Mouse (Mus musculus): Measurements from ENCODE around the gene Apba1. TPM values are rescaled to one million over a fixed set of nuclear protein-coding genes. Genes with fewer than 3 reads are reported as not detected.

Apba1 gene
- polyA plus RNA-seq, 1 experiment from 2014 or later, result 0.30 TPM

DNA sequence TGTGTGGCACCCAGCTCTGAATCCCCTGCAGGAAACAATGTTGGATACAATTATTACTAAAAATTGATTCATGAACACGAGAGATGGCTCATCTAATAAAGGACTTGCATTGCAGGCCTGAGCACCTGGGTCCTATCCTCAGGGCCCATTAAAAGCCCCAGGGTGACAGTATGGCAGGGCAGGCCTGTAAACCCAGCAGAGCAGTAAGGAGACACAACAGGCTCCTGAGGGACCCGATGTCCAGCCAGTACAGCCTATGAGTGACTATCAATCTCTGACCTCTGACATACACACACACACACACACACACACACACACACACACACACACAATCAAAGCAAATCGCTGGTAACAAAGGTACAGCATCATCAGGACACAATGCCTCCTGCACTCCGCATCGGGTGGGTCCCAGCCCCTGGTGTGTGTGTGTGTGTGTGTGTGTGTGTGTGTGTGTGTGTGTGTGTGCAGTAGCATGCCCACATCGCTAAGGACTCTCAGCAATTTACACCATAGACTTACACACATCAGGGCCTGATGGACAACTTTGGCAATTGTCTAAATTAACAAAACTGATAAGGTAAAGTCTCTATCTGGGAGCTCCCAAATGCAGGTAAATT is 202.3 kb downstream of the Apba1 start:
- Histone ChIP-seq H3K9ac (ENCODE audit: low read length) (no peak overlapping the region), H3K27ac (ENCODE audit: low read length) (peak overlapping the region; percentile 32; the same call in 1 of the 2 replicates), H3K4me1 (ENCODE audit: control insufficient read depth, insufficient read depth, low read length) (peaks cover 34% of the 10 kb centered on the region), H3K4me3 (ENCODE audit: low read length) (no peak overlapping the region), H3K27me3 (ENCODE audit: control insufficient read depth, insufficient read depth, low read length) (no peaks in the 10 kb centered on the region), H3K4me2 (ENCODE audit: low read depth, low read length) (no peak overlapping the region), H3K36me3 (ENCODE audit: control insufficient read depth, insufficient read depth) (no peaks in the 10 kb centered on the region), H3K9me3 (replicated peaks; ENCODE audit: control insufficient read depth, low read length) (no peaks in the 10 kb centered on the region)
- ATAC-seq (replicated peaks; ENCODE audit: extremely low read depth, insufficient read depth, low FRiP score), result no peak
- WGBS, result 82% methylated on average over 6 of the region's 6 CpGs

DNA sequence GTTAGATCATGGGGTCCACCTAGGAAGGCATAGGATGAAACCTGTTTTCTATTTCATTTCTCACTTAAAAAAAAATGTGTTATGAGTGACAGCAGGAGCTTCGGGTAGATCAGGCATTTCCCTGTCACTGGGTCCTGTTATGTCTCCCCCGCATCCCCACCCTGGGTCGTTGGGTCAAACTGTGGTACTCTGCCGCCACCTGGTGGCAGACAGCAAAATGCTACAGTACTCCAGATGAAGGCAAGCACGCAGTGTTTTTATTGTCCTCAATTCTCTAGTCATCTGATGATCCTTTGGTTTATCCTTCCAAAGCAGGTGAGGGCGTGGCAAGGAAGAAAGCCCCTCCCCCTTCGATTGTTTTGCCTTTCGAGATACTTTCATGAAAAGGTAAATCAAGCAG is 202.8 kb downstream of the Apba1 start:
- 0 out of 2 replicates have a peak, but pooled peaks have one; percentile 25 for ATAC-seq (replicated peaks; ENCODE audit: extremely low read depth, insufficient read depth, low FRiP score)

DNA sequence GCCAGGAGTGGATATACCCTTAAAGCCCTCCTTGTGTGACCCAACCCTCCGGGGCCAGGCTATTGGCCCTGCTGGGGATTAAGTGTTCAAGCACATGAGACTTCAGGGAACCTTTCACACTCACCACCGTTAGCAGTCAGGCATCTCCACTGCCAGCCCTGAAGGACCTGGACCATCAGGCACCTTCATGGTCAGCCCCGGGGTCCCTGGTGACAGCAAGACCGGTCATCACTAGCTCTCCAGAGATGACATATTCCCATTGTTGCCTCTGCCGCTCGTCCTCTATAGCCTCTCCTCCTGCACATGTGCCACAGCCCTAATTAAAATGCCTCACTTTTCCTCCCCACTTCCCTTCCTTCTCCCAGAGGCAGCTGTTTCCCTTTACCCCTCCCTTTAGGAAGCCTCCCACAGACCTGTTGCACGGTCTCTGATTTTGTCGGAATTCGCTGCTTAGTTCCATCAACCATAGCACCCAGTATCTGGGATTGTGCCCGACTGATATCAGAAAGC is 205.8 kb downstream of the Apba1 start:
- Histone ChIP-seq H3K27ac (ENCODE audit: low read length) (peak overlapping the region; percentile 44), H3K27me3 (ENCODE audit: control insufficient read depth, insufficient read depth, low read length) (no peaks in the 10 kb centered on the region), H3K4me1 (ENCODE audit: control insufficient read depth, insufficient read depth, low read length) (peaks cover 52% of the 10 kb centered on the region), H3K4me3 (ENCODE audit: low read length) (no peak overlapping the region), H3K9me3 (replicated peaks; ENCODE audit: control insufficient read depth, low read length) (no peaks in the 10 kb centered on the region), H3K36me3 (ENCODE audit: control insufficient read depth, insufficient read depth) (no peaks in the 10 kb centered on the region), H3K9ac (ENCODE audit: low read length) (peak overlapping the region; percentile 30; the same call in 1 of the 2 replicates), H3K4me2 (ENCODE audit: low read depth, low read length) (no peak overlapping the region)
- WGBS, result 48% methylated on average over 10 of the region's 10 CpGs
- no peak for ATAC-seq (replicated peaks; ENCODE audit: extremely low read depth, insufficient read depth, low FRiP score)

More for the DNA sequence above, 202.8 kb downstream of the Apba1 start:
- Histone ChIP-seq H3K9me3 (replicated peaks; ENCODE audit: control insufficient read depth, low read length) (no peaks in the 10 kb centered on the region), H3K27ac (ENCODE audit: low read length) (no peak overlapping the region), H3K4me1 (ENCODE audit: control insufficient read depth, insufficient read depth, low read length) (peaks cover 36% of the 10 kb centered on the region), H3K27me3 (ENCODE audit: control insufficient read depth, insufficient read depth, low read length) (no peaks in the 10 kb centered on the region), H3K4me3 (ENCODE audit: low read length) (no peak overlapping the region), H3K9ac (ENCODE audit: low read length) (no peak overlapping the region), H3K36me3 (ENCODE audit: control insufficient read depth, insufficient read depth) (no peaks in the 10 kb centered on the region), H3K4me2 (ENCODE audit: low read depth, low read length) (no peak overlapping the region)
- WGBS, result under 1% methylated on average over 8 of the region's 8 CpGs

DNA sequence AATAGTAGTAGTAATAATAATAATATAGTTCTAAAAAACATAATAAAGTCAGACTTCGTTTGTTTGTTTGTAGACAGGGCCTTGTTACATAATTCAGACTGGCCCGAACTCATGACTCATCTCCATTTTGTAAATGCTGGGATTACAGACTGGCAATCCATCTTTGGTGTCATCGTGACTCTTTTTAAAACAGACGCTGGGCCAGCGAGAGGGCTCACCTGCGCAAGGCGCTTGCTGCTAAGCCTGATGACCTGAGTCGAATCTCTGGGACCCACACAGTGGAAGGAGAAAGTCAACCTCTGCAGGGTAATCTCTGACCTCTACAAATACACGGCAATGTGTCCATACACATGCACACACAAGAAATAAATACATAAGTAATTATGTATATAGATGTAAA is 207.7 kb downstream of the Apba1 start:
- no peak overlapping the region for H3K9ac ChIP-seq (ENCODE audit: low read length)
- no peaks in the 10 kb centered on the region for H3K9me3 ChIP-seq (replicated peaks; ENCODE audit: control insufficient read depth, low read length)
- no peaks in the 10 kb centered on the region for H3K36me3 ChIP-seq (ENCODE audit: control insufficient read depth, insufficient read depth)
- peak overlapping the region; percentile 78 for H3K27ac ChIP-seq (ENCODE audit: low read length)
- 87% methylated on average over 9 of the region's 9 CpGs for WGBS
- H3K27me3 ChIP-seq (ENCODE audit: control insufficient read depth, insufficient read depth, low read length), result no peaks in the 10 kb centered on the region
- H3K4me2 ChIP-seq (ENCODE audit: low read depth, low read length), result no peak overlapping the region
- H3K4me1 ChIP-seq (ENCODE audit: control insufficient read depth, insufficient read depth, low read length), result peaks cover 51% of the 10 kb centered on the region
- H3K4me3 ChIP-seq (ENCODE audit: low read length), result no peak overlapping the region
- ATAC-seq (replicated peaks; ENCODE audit: extremely low read depth, insufficient read depth, low FRiP score), result no peak

DNA sequence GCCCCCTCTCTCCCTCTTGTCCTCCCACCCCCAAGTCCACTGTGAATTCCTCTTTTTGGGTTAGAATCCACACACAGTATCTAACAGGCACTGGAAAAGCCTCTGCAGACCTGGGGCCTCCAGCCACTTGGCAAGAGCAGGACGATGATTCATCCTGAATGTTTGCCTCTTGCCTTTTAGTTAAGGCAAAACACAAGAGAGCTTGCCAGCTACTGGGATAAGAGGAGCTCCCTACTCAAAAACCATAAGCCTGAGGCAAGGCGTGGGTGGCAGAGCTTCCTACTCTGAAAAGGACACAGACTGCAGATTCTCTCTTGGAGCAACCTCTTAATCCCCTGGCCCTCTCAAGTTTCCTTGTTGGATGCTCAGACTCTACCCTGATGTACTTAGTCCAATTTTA is 208.5 kb downstream of the Apba1 start:
- Histone ChIP-seq H3K27me3 (ENCODE audit: control insufficient read depth, insufficient read depth, low read length) (no peaks in the 10 kb centered on the region), H3K4me1 (ENCODE audit: control insufficient read depth, insufficient read depth, low read length) (peaks cover 53% of the 10 kb centered on the region), H3K4me2 (ENCODE audit: low read depth, low read length) (no peak overlapping the region), H3K9ac (ENCODE audit: low read length) (peak overlapping the region; percentile 9; the same call in 1 of the 2 replicates), H3K27ac (ENCODE audit: low read length) (peak overlapping the region; percentile 78), H3K36me3 (ENCODE audit: control insufficient read depth, insufficient read depth) (no peaks in the 10 kb centered on the region), H3K9me3 (replicated peaks; ENCODE audit: control insufficient read depth, low read length) (no peaks in the 10 kb centered on the region), H3K4me3 (ENCODE audit: low read length) (no peak overlapping the region)
- 9% methylated on average over 2 of the region's 2 CpGs for WGBS
- ATAC-seq (replicated peaks; ENCODE audit: extremely low read depth, insufficient read depth, low FRiP score), result peak; percentile 50; the same call in 1 of the 2 replicates

DNA sequence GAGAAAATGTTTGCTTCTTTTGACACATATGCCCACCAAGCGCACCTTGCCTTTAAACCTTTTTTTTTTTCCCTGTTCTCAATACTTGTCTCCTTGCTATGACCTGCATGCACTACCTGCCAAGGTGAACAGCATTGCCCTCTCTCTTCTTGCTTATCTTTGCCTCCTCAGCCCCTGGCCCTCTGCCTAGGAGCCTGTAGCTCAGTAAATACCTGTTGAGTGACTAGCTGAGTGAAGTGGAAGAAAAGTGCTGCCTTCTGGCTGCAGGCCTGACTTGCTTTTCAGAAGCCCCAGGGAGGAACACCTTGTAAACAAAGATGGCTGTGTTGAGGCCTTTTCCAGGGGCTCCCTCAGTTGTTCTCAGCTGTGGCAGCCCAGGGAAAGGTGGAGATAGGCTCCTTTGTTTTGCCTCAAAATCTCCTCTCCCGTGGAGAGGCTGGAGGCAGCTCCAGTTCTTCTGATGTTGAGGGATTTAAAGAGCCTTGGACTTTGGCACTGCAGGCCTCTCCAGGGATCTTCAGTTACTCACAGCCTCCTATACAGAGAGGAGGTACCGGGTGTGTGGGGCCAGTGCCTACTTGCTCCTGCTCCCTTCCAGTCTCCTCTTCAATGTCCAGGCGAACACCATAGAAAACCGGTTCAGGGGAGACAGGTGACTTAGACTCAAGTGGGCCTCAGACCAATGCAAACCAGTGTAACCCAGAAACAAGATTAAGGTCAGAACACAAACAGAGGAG is 209.6 kb downstream of the Apba1 start:
- no peaks in the 10 kb centered on the region for H3K9me3 ChIP-seq (replicated peaks; ENCODE audit: control insufficient read depth, low read length)
- peaks cover 64% of the 10 kb centered on the region for H3K4me1 ChIP-seq (ENCODE audit: control insufficient read depth, insufficient read depth, low read length)
- no peak overlapping the region for H3K4me2 ChIP-seq (ENCODE audit: low read depth, low read length)
- H3K36me3 ChIP-seq (ENCODE audit: control insufficient read depth, insufficient read depth), result no peaks in the 10 kb centered on the region
- H3K9ac ChIP-seq (ENCODE audit: low read length), result 0 out of 2 replicates have a peak overlapping the region, but pooled peaks have one; percentile 10
- H3K4me3 ChIP-seq (ENCODE audit: low read length), result no peak overlapping the region
- 61% methylated on average over 5 of the region's 5 CpGs for WGBS
- peak overlapping the region; percentile 80 for H3K27ac ChIP-seq (ENCODE audit: low read length)
- no peaks in the 10 kb centered on the region for H3K27me3 ChIP-seq (ENCODE audit: control insufficient read depth, insufficient read depth, low read length)
- ATAC-seq (replicated peaks; ENCODE audit: extremely low read depth, insufficient read depth, low FRiP score), result no peak

DNA sequence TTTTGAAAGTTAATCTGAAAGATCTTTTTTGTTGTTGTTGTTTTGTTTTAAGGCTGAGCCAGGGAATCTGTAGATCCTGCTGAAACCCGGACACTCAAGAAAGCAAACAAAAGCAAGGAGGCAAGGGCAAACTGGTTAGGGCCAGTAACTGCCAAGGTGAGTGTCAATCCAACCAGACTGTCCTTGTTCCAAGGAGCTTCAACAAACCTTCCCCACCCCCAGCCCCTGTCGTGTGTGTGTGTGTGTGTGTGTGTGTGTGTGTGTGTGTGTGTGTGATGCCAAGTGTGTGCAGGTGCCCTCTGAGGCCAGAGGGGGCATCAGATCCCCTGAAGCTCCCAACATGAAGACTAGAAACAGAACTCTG is 210.2 kb downstream of the Apba1 start:
- no peaks in the 10 kb centered on the region for H3K36me3 ChIP-seq (ENCODE audit: control insufficient read depth, insufficient read depth)
- no peaks in the 10 kb centered on the region for H3K27me3 ChIP-seq (ENCODE audit: control insufficient read depth, insufficient read depth, low read length)
- no peak overlapping the region for H3K4me3 ChIP-seq (ENCODE audit: low read length)
- peak overlapping the region; percentile 80 for H3K27ac ChIP-seq (ENCODE audit: low read length)
- no peak for ATAC-seq (replicated peaks; ENCODE audit: extremely low read depth, insufficient read depth, low FRiP score)
- H3K9ac ChIP-seq (ENCODE audit: low read length), result no peak overlapping the region
- peaks cover 69% of the 10 kb centered on the region for H3K4me1 ChIP-seq (ENCODE audit: control insufficient read depth, insufficient read depth, low read length)
- H3K4me2 ChIP-seq (ENCODE audit: low read depth, low read length), result no peak overlapping the region
- 69% methylated on average over 2 of the region's 2 CpGs for WGBS
- no peaks in the 10 kb centered on the region for H3K9me3 ChIP-seq (replicated peaks; ENCODE audit: control insufficient read depth, low read length)

DNA sequence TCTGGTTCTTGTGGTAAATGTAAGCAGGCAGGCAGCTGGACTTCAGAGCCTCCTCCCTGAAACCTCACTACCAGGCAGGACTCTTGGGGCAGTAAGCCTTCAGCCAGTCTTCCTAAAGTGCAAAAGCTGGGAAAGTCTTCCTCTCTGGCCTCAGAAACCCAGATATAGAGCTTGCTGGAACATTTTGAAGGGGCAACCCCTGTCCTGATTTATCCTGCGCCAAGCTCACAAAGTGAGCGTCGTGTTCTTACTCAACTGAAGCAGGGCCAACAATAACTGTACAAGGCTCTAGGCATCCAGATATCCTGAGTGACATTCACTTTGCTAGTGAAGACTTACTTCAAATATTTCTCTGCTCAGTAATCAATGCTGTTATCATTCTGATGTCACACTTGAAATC is 211.7 kb downstream of the Apba1 start:
- Histone ChIP-seq H3K27ac (ENCODE audit: low read length) (peak overlapping the region; percentile 49), H3K9ac (ENCODE audit: low read length) (no peak overlapping the region), H3K9me3 (replicated peaks; ENCODE audit: control insufficient read depth, low read length) (no peaks in the 10 kb centered on the region), H3K4me2 (ENCODE audit: low read depth, low read length) (no peak overlapping the region), H3K27me3 (ENCODE audit: control insufficient read depth, insufficient read depth, low read length) (no peaks in the 10 kb centered on the region), H3K4me3 (ENCODE audit: low read length) (no peak overlapping the region), H3K4me1 (ENCODE audit: control insufficient read depth, insufficient read depth, low read length) (peaks cover 61% of the 10 kb centered on the region), H3K36me3 (ENCODE audit: control insufficient read depth, insufficient read depth) (peaks cover 7% of the 10 kb centered on the region)
- 41% methylated on average over 3 of the region's 3 CpGs for WGBS
- ATAC-seq (replicated peaks; ENCODE audit: extremely low read depth, insufficient read depth, low FRiP score), result no peak

DNA sequence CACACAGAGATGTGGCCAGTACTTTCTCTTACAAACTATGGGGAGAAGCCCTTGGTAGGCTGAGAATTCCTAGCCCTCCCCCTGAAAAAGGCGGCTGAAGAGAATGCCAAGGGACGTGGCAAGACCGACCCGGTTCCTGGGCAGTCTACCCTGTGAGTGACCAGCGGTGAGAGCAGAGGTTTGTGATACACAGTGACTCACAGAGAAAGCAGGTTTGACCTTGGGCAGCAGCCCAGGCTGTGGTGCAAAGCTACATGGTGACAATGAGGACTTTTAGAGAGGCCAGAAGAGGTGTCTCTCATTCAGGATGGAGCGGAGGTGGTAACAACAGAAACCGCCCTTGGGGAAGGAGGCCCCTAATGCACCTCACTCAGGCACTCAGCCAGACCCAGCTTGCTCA is 212.7 kb downstream of the Apba1 start:
- Histone ChIP-seq H3K4me1 (ENCODE audit: control insufficient read depth, insufficient read depth, low read length) (peaks cover 61% of the 10 kb centered on the region), H3K27ac (ENCODE audit: low read length) (peak overlapping the region; percentile 98), H3K9me3 (replicated peaks; ENCODE audit: control insufficient read depth, low read length) (no peaks in the 10 kb centered on the region), H3K4me2 (ENCODE audit: low read depth, low read length) (no peak overlapping the region), H3K9ac (ENCODE audit: low read length) (0 out of 2 replicates have a peak overlapping the region, but pooled peaks have one; percentile 17), H3K36me3 (ENCODE audit: control insufficient read depth, insufficient read depth) (peaks cover 15% of the 10 kb centered on the region), H3K27me3 (ENCODE audit: control insufficient read depth, insufficient read depth, low read length) (no peaks in the 10 kb centered on the region), H3K4me3 (ENCODE audit: low read length) (no peak overlapping the region)
- peak; percentile 47 for ATAC-seq (replicated peaks; ENCODE audit: extremely low read depth, insufficient read depth, low FRiP score)
- 65% methylated on average over 7 of the region's 7 CpGs for WGBS

All from heart, embryonic 16.5 days (tissue).